Mouse (Mus musculus): ENCODE measurements around the gene Pmf1.
A peak's percentile ranks its signal among the peaks of the same experiment; 100 is the strongest.

The Pmf1 gene

DNA sequence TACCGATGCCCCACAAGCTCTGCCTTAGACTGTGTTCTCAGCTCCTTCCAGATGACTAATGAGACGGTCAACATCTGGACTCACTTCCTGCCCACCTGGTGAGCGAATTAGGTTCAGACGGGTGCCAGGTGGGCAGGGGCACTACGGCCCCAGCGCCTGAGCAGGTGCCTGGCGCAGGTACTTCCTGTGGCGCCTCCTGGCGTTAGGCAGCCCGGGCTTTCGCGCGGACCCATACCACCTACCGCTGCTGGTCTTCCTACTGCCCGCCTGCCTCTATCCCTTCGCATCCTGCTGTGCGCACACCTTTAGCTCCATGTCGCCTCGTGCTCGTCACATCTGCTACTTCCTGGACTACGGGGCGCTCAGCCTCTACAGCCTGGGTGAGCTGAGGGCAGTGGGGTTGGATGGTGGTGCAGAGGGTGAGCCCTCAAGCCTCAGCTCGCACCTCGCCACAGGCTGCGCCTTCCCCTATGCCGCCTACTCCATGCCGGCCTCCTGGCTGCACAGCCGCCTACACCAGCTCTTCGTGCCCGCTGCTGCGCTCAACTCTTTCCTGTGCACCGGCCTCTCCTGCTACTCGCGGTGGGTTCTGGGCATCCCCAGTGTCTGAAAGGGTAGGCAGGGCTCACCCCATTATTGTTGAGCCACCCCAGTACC, 44.3 kb downstream of the Pmf1 start:
- peaks cover 29% of the 10 kb centered on the region for H3K36me3 ChIP-seq (ENCODE audit: insufficient read depth, low read length)
- TF ChIP-seq NANOG (IDR thresholded peaks at IDR 0.05; ENCODE audit: borderline replicate concordance, low read length): no peak
- TF ChIP-seq CTCF (conservative IDR thresholded peaks at IDR 0.05; ENCODE audit: low read length): 0 out of 2 replicates have a peak, but pooled peaks have one; percentile 2
- no peak for TF ChIP-seq POU5F1 (IDR thresholded peaks at IDR 0.05; ENCODE audit: borderline replicate concordance, low read length)
- peaks cover 19% of the 10 kb centered on the region for H3K27me3 ChIP-seq (ENCODE audit: insufficient read depth, low read length)
- peaks cover 23% of the 10 kb centered on the region for H3K9me3 ChIP-seq (ENCODE audit: low read length)
- peak overlapping the region; percentile 71 for H3K4me3 ChIP-seq (replicated peaks; ENCODE audit: low read length)
- peaks cover 48% of the 10 kb centered on the region for H3K4me1 ChIP-seq (replicated peaks; ENCODE audit: low read depth, low read length)

DNA sequence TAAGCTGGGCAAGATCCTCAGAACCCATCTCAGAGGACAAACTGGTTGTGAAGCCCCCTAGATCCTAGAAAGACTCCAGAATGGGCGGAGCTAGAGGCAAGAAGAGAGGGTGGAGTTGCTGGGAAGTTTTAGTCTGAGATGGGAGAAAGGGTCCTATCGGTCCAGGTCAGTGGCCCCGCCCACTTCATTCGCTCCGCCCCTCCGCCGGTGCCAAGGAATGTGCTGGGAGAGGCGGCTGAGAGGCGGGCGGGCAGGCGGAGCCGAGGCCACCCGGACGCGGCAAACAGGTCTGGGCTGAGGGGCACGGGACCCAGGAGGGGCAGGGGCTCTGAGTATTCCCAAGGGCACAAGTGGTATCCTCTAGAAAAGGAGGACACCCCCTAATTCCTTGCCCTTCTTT, 45.8 kb downstream of the Pmf1 start, which contains the start of gene Paqr6:
Gene Paqr6 (plus strand): TSS at position 248 of the 400 bp plus-strand sequence.
- Histone ChIP-seq H3K4me3 (replicated peaks; ENCODE audit: low read length) (peak within 1 kb of the TSS; percentile 71), H3K4me1 (replicated peaks; ENCODE audit: low read depth, low read length) (peaks cover 63% of the 10 kb centered on the region), H3K27me3 (ENCODE audit: insufficient read depth, low read length) (peaks cover 19% of the 10 kb centered on the region), H3K36me3 (ENCODE audit: insufficient read depth, low read length) (peaks cover 44% of the 10 kb centered on the region), H3K9me3 (ENCODE audit: low read length) (peaks cover 8% of the 10 kb centered on the region)
- TF ChIP-seq POU5F1 (IDR thresholded peaks at IDR 0.05; ENCODE audit: borderline replicate concordance, low read length) (no peak), CTCF (conservative IDR thresholded peaks at IDR 0.05; ENCODE audit: low read length) (no peak), NANOG (IDR thresholded peaks at IDR 0.05; ENCODE audit: borderline replicate concordance, low read length) (no peak)

DNA sequence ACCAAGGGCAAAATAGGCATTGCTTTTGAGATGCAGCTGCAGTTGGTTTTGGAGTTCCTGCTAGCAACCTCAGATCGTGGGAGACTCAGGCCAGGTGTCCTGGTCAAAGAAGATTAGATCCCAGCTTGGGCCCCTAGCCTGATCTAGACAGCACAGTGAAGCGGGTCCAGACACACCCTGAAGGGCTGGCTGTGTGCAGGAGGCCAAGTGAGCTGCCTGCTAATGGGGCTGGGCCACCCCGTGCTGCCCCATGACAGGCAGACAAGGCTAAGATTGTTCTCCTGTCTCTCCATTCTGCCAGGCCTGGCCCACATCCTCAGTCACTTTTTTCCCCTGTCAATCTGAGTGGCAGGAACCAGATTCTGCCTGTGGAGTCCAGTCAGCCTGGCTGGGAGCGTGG, 46.4 kb downstream of the Pmf1 start:
- TF ChIP-seq CTCF (conservative IDR thresholded peaks at IDR 0.05; ENCODE audit: low read length) (no peak), POU5F1 (IDR thresholded peaks at IDR 0.05; ENCODE audit: borderline replicate concordance, low read length) (no peak), NANOG (IDR thresholded peaks at IDR 0.05; ENCODE audit: borderline replicate concordance, low read length) (no peak)
- peak overlapping the region; percentile 63; the same call in 1 of the 2 replicates for H3K4me3 ChIP-seq (replicated peaks; ENCODE audit: low read length)
- H3K9me3 ChIP-seq (ENCODE audit: low read length): peaks cover 2% of the 10 kb centered on the region
- H3K27me3 ChIP-seq (ENCODE audit: insufficient read depth, low read length): peaks cover 19% of the 10 kb centered on the region
- H3K4me1 ChIP-seq (replicated peaks; ENCODE audit: low read depth, low read length): peaks cover 69% of the 10 kb centered on the region
- peaks cover 50% of the 10 kb centered on the region for H3K36me3 ChIP-seq (ENCODE audit: insufficient read depth, low read length)

DNA sequence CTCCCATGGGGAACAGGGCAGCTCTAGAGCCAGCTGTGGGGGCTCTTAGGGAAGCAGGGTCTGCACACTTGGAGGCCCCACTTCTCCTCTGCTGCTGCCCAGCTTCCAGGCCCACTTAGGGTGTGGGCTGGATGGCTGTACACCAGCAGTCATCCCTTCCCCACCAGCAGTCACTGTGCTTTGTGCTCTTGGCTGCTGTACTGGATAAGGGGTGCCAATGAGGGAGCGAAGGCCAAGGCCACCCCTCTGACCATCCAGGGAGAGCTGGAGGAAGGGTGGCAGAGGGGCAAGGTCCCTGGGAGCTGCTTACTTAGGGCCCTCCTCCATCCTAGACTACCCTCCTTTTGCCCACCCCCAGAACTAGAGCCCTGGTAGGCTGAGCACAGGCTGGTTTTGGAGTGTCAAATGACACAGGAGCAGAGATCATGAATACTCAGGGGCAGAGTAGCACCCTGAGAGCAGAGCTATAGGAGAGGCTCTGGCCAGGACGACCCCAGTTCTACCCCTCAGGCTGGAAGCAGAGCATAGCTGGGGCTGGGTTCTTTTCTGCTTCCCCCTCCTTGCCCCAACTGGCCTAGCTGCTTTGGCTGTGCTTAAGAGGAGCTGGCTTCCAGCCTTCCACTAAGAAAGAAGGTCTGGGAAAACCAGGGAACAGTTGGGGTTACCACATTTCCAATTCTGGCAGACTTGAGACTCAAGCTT, 48.4 kb downstream of the Pmf1 start:
- peaks cover 70% of the 10 kb centered on the region for H3K36me3 ChIP-seq (ENCODE audit: insufficient read depth, low read length)
- TF ChIP-seq POU5F1 (IDR thresholded peaks at IDR 0.05; ENCODE audit: borderline replicate concordance, low read length): no peak
- TF ChIP-seq CTCF (conservative IDR thresholded peaks at IDR 0.05; ENCODE audit: low read length): no peak
- TF ChIP-seq NANOG (IDR thresholded peaks at IDR 0.05; ENCODE audit: borderline replicate concordance, low read length): no peak
- H3K9me3 ChIP-seq (ENCODE audit: low read length): no peaks in the 10 kb centered on the region
- H3K4me1 ChIP-seq (replicated peaks; ENCODE audit: low read depth, low read length): peaks cover 83% of the 10 kb centered on the region
- peaks cover 19% of the 10 kb centered on the region for H3K27me3 ChIP-seq (ENCODE audit: insufficient read depth, low read length)
- H3K4me3 ChIP-seq (replicated peaks; ENCODE audit: low read length): no peak overlapping the region

DNA sequence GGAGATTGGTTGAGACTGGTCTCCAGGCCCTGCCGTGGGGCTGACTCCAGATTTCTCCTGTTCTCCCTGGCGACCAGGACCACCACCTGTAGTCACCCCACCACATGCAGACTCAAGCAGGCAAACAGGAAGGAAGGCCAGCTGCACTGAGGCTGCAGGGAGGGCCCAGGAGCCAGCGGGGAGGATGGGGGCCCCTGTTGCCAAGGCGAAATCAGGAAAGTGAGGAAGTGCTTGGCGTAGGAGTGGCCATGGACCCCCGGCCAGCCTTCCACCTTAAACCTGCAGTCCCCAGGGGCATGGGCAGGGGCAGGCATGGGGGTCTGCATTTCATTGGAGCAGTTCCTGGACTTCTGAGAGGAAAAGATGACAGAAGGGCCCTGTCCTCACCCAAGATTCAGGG, 49.0 kb downstream of the Pmf1 start:
- Histone ChIP-seq H3K27me3 (ENCODE audit: insufficient read depth, low read length) (peaks cover 17% of the 10 kb centered on the region), H3K4me1 (replicated peaks; ENCODE audit: low read depth, low read length) (peaks cover 83% of the 10 kb centered on the region), H3K4me3 (replicated peaks; ENCODE audit: low read length) (no peak overlapping the region), H3K9me3 (ENCODE audit: low read length) (no peaks in the 10 kb centered on the region), H3K36me3 (ENCODE audit: insufficient read depth, low read length) (peaks cover 77% of the 10 kb centered on the region)
- no peak for TF ChIP-seq POU5F1 (IDR thresholded peaks at IDR 0.05; ENCODE audit: borderline replicate concordance, low read length)
- TF ChIP-seq NANOG (IDR thresholded peaks at IDR 0.05; ENCODE audit: borderline replicate concordance, low read length): no peak
- no peak for TF ChIP-seq CTCF (conservative IDR thresholded peaks at IDR 0.05; ENCODE audit: low read length)

DNA sequence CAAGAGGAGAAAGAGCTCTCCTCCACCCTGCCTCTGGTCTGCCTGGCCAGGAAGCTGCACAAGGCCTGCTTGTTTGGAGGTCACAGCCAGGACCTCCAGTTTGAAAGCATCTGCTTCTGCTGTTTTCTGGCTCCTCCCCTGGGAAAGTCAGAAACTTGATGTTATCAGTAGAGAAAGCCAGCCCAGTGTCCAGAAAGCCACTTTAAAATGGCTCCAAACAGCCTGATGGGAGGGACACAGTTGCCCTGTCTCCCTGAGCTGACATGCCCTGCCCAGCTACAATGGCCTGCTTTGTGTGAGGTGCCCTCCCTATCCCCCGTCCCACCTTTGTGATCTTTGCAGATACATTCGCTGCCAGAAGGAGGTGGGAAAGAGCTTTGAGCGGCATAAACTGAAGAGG, 50.1 kb downstream of the Pmf1 start:
- TF ChIP-seq NANOG (IDR thresholded peaks at IDR 0.05; ENCODE audit: borderline replicate concordance, low read length): no peak
- no peak for TF ChIP-seq POU5F1 (IDR thresholded peaks at IDR 0.05; ENCODE audit: borderline replicate concordance, low read length)
- no peak for TF ChIP-seq CTCF (conservative IDR thresholded peaks at IDR 0.05; ENCODE audit: low read length)
- H3K4me1 ChIP-seq (replicated peaks; ENCODE audit: low read depth, low read length): peaks cover 72% of the 10 kb centered on the region
- H3K4me3 ChIP-seq (replicated peaks; ENCODE audit: low read length): no peak overlapping the region
- H3K36me3 ChIP-seq (ENCODE audit: insufficient read depth, low read length): peaks cover 88% of the 10 kb centered on the region
- H3K27me3 ChIP-seq (ENCODE audit: insufficient read depth, low read length): peaks cover 6% of the 10 kb centered on the region
- no peaks in the 10 kb centered on the region for H3K9me3 ChIP-seq (ENCODE audit: low read length)

DNA sequence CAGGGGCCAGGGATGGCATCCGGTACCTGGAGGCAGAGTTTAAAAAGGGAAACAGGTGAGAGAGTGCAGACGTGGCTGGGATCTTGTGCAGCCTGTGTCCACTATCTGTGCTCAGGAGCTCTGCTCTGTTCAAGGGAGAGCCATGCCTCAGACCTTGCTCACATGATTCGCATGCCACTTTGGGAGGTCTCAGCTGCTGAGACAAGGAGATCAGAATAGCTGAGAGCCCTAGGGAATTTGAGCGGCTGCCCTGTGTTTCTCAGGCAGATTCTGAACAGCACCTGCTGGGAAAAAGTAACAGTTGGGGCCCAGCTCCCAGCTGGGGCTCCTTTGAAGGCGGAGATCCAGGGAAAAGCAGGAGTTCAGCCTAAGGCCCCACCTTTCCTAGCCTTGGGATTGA, 50.5 kb downstream of the Pmf1 start:
- H3K9me3 ChIP-seq (ENCODE audit: low read length): no peaks in the 10 kb centered on the region
- H3K36me3 ChIP-seq (ENCODE audit: insufficient read depth, low read length): peaks cover 92% of the 10 kb centered on the region
- no peak overlapping the region for H3K4me3 ChIP-seq (replicated peaks; ENCODE audit: low read length)
- H3K27me3 ChIP-seq (ENCODE audit: insufficient read depth, low read length): peaks cover 2% of the 10 kb centered on the region
- TF ChIP-seq POU5F1 (IDR thresholded peaks at IDR 0.05; ENCODE audit: borderline replicate concordance, low read length) (no peak), NANOG (IDR thresholded peaks at IDR 0.05; ENCODE audit: borderline replicate concordance, low read length) (no peak), CTCF (conservative IDR thresholded peaks at IDR 0.05; ENCODE audit: low read length) (no peak)
- H3K4me1 ChIP-seq (replicated peaks; ENCODE audit: low read depth, low read length): peaks cover 68% of the 10 kb centered on the region

DNA sequence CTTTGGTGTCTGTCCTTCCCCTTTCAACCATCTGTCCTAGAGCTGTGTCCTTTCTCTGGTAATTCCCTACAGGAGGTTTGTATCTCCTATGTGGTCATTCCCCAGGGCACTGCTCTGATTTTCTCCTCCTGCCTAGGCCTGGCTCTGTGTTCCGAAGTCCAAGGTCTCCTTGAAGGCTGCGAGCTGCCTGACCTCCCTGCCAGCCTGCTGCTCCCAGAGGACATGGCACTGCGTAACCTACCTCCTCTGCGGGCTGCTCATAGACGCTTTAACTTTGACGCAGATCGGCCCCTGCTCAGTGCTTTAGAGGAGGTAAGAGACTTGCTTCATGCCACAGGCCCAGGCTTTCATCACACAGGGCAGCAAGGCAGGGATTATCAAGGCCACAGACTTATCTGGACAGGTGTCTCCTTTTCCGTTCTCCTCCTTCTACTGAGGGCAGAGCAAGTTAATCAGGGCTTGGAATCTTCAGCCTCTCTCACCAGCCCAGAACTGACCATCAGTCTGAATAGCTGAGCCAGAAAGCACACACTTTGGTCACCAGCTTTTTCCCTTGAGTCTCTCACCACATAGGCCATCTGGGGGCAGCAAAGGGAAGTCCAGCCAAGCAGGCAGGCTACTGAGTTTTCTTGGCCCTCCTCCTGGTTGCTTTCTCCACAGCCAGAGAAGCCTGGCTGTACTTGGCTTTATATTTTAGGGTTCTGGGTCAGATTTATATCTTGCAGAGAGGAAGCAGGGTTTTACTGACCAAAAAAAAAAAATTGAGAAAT, 55.5 kb downstream of the Pmf1 start:
- Histone ChIP-seq H3K4me3 (replicated peaks; ENCODE audit: low read length) (no peak overlapping the region), H3K27me3 (ENCODE audit: insufficient read depth, low read length) (no peaks in the 10 kb centered on the region), H3K9me3 (ENCODE audit: low read length) (no peaks in the 10 kb centered on the region), H3K36me3 (ENCODE audit: insufficient read depth, low read length) (peaks cover 100% of the 10 kb centered on the region), H3K4me1 (replicated peaks; ENCODE audit: low read depth, low read length) (peaks cover 34% of the 10 kb centered on the region)
- TF ChIP-seq CTCF (conservative IDR thresholded peaks at IDR 0.05; ENCODE audit: low read length) (no peak), POU5F1 (IDR thresholded peaks at IDR 0.05; ENCODE audit: borderline replicate concordance, low read length) (no peak), NANOG (IDR thresholded peaks at IDR 0.05; ENCODE audit: borderline replicate concordance, low read length) (no peak)

Data from E14TG2a.4 (cell line).